Mouse (Mus musculus): Measurements from ENCODE around the gene Vmn1r139.
"Not testable (repeated sequence)": the region's sequence is repeated elsewhere in the genome, so short reads cannot be mapped to it uniquely, and the experiment has no call there.

Gene Vmn1r139

GRCm38 (mm10) chr7:22068757-22069156 is at the start of gene Vmn1r139:
Vmn1r139 (plus strand) TSS chr7:22069057.
- DNase-seq (ENCODE audit: extremely low spot score), result not testable (repeated sequence)

- not testable (repeated sequence) for DNase-seq (ENCODE audit: extremely low spot score)
Measured at GRCm38 (mm10) chr7:22028797-22029196, 40.1 kb upstream of the Vmn1r139 start, which contains the start of gene Vmn1r138. Vmn1r138 (minus strand) TSS chr7:22028897.

GRCm38 (mm10) chr7:22056205-22056604 is 12.7 kb upstream of the Vmn1r139 start, which contains the start of gene Gm6176:
Gm6176 (minus strand) TSS chr7:22056305.
- DNase-seq (ENCODE audit: extremely low spot score), result not testable (repeated sequence)

- DNase-seq (ENCODE audit: extremely low spot score), result not testable (repeated sequence)
Measured at GRCm38 (mm10) chr7:22118145-22118544, 49.3 kb downstream of the Vmn1r139 start, which contains the start of gene Gm16451. Gm16451 (minus strand) TSS chr7:22118245.

GRCm38 (mm10) chr7:22134641-22135040 is 65.8 kb downstream of the Vmn1r139 start, which contains the start of gene Gm10666:
Gm10666 (minus strand) TSS chr7:22134741.
- not testable (repeated sequence) for DNase-seq (ENCODE audit: extremely low spot score)
